Mouse (Mus musculus): Measurements from ENCODE around the gene Fam19a1. TPM values are rescaled to one million over a fixed set of nuclear protein-coding genes. Genes with fewer than 3 reads are reported as not detected.

Gene Fam19a1
- total RNA-seq, 2 experiments from 2014 or later: 63.5 to 71.6 TPM

DNA sequence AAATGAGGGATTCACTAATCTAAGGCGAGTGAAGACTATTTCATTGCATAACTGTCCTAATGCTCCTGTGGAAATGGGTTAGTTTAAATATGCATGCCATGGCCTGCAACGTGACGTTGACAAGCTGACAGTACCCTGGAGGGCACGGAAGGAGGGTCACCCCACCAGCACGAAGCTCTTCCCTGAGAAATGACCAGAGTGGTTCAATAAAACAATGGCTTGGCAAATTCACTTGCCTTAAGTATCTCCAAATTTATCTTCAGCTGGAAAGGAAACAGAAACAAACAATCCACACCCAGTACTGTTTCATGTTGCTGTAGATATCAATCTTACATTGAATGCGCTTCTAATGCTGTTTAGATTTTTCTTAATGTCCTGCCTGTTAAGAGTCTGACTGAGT, 316.4 kb downstream of the Fam19a1 start:
- DNase-seq (ENCODE audit: extremely low spot score in 1 of 2, low spot score in 1 of 2): no peak

DNA sequence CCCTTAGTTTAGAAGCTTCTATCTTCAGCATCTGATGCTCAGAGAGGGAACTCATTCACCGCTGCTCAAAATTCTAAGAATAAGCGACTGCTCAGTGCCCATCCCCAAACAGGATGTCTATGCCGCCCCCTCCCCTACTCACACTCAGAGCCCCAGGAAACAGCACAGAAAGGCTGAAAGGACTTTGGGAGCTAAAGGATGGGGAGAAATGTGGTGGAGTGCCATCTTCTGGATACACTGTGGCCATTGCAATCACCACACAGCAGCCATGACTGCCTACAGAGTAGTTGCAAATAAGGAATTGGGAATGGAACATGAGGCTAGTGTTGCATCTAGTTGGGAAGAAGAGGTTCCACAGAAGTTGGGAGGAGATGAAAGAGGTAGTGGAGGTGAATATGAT, 319.4 kb downstream of the Fam19a1 start:
- no peak for DNase-seq (ENCODE audit: extremely low spot score in 1 of 2, low spot score in 1 of 2)

DNA sequence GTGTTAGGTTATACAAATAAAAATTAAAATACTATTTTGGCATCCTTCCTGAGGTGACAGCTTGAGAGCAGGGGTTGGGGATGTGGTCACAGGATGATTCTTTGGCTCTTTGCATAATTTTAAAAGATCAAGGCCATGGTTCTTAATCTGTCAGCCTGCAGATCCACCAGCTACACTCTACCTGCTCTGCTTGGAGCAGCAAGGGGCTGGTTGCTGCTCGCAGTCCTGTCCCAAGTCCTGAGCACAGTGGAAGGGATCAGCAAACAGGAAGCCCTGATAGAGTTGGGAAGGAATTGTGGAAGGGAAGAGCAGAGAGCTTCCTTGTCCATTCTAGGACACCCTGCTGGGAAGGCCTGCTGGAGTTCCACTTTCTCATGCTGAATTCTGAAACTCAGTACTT, 320.9 kb downstream of the Fam19a1 start:
- DNase-seq (ENCODE audit: extremely low spot score in 1 of 2, low spot score in 1 of 2): no peak

DNA sequence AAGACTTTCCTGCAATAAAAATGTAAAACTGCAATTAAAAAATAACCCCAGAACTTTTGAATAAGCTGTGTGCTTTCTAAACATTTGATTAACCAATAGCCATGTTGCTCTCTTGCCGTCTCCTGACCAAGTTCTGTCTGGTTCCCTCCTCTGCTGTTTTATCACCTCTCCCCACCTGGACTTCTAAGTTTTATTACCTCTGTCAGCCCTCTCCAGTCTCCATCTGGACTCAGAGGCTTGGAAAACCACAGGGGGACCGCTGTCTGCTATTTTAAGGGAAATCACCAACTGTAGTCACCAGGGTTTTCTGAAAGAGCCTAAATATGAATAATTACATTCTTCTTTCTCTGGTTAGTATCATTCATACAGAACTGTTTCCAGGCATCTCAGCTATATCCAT, 322.6 kb downstream of the Fam19a1 start:
- no peak for DNase-seq (ENCODE audit: extremely low spot score in 1 of 2, low spot score in 1 of 2)

DNA sequence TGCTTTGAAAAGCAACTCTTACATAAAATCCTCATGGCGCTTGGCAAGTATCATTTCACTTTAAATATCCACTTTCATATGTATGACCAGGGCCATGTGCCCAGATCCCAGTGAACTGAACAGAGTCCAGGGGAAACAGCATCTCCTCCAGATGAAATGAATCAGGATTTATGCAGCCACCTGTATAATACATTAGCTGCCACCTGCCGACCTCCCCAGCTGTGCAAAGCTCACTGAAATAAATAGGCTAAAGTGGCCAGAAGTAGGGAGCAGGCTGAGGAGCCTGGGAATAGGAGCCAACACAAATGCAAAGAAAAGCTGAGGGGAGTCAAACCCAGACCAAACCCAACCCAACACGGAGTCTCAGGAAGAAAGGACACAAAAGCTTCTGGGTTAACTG, 324.9 kb downstream of the Fam19a1 start:
- no peak for DNase-seq (ENCODE audit: extremely low spot score in 1 of 2, low spot score in 1 of 2)

DNA sequence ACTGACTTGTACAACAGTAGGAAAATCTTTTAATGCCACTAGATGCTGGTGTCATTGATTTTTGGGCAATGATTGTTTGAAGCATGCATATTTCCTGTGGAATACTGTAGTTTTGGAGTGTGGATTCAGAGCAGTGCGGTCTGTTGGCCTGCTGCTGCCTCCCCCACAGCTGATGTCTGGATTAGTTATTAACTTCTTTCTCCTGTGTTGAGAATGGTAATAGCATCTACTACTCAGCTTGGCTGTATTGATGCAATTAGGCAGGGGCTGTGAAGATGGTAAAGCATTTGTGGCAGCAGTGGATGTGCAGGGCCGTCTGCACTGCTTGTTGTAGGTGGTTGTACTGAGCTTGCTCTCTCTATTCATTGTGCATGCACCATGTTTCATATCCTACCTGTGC, 326.5 kb downstream of the Fam19a1 start:
- no peak for DNase-seq (ENCODE audit: extremely low spot score in 1 of 2, low spot score in 1 of 2)

DNA sequence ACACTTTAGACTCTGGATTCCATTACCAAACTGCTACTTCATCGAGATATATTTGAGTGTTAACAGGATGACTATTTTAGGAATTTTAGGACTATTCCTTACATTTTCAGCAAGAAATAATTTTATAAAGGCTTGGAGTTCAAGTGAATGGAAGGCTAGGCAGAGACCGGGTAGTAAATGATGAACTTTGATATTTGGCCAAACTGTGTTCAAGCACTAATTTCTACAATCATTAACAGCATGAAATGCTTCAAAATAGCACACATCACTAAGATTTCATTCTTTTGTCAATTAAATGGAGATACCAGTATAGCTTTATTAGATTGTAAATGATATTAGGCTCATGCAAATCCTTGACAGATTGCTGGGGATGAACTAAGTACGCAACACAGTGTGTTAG, 329.0 kb downstream of the Fam19a1 start:
- DNase-seq (ENCODE audit: extremely low spot score in 1 of 2, low spot score in 1 of 2): no peak

DNA sequence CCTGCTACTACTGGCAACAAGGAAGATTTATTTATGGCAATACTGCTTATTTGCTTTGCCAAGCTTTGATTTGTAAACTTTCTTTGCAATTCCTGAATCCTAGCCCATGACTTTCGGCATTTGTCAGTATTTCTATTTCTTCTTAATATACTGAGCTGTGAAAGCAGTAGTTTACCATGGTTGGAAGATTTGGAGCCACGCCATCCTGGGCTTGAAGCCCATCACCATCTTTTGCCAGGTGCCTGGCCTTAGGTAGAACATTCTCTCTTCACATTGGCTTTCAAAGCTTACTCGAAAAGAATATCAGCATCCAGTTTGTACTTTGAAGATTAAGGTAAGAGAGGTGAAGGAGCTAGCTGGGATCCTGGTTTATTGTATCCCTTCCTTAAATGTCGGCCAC, 334.5 kb downstream of the Fam19a1 start:
- no peak for DNase-seq (ENCODE audit: extremely low spot score in 1 of 2, low spot score in 1 of 2)

DNA sequence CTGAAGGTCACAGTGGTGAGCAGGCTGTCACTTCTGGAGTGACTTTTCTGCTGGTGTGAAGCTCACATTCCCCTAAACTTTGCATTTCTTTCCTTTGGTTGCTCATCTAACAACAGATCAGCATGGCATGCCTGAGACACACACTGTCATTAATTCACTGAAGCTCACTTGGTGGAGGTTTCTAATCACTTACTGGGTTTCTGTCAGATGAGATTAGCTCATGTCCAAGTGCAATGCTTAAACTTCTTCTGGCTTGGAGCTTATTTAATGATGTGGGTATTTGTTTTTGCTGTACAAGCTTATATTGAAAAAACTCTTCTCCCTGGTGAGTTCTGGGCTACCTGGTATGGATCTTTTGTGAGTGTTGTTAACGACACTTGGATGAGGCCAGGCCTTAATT, 343.3 kb downstream of the Fam19a1 start:
- no peak for DNase-seq (ENCODE audit: extremely low spot score in 1 of 2, low spot score in 1 of 2)

DNA sequence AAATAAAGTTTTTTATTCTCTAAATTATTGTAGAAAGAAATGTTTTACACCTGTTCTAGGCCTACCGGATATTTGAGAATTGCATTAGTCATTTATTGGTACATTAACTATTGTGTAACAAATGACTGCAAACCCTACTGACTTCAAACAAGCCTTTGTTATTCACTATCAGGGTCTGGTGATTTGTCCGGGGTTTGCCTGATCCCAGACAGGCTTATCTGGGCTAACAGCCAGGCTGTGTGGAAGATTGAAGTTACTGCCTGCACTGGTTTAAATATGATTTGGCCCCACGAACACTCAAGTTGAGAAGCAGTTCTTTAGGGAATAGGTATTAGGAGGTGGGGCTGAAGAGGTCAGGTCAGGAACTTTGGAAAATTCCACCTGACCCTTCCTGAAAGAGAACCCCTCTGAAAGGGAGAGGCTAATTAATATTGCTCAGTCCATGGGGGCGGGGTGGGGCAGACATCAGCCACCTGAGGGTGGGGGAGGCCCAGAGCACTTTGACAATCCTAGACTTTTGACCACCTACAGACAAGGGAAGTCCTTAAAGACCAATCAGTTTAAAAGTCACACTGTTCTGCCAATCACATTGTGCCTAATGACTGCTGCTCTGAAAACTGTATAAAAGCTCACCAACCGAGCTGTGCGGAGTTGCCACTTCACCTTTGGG, 344.8 kb downstream of the Fam19a1 start:
- DNase-seq (ENCODE audit: extremely low spot score in 1 of 2, low spot score in 1 of 2): no peak

DNA sequence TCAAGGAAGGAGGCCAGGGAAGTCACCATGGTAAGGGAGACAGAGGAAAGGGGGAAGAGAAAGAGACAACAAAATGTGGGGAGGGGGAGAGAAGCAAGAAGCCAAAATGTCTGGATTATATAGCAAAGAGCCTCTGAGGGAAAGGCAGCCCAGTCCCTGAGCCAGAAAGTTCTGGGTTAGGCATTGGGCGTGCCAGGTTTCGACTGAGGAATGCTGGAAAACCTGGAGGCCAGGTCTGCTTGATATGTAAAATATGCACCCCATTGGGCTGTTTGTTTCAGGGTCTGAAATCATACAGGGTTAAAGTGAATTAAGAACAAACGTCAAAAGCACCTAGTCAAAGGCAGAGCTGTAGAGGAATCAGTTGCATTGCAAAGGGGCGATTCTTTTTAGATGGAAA, 346.1 kb downstream of the Fam19a1 start:
- no peak for DNase-seq (ENCODE audit: extremely low spot score in 1 of 2, low spot score in 1 of 2)

DNA sequence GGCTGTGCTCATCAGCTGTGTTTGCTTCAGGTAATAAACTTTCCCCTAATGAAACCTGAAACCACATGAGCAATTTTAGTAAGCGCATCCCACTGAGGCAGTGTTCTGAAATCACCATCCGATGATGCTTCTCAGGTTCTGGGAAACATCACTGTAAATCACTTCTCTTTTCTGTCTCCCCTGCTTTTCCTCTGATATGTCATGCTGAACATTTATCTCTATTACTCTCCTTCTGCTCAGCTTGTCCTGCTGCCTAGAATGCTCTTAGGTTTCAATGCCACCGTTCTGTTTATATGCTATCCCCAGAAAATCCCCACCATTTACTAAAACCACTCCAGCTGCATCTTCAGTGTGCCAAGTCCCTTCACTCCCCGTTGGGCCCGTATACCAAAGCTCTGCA, 386.5 kb downstream of the Fam19a1 start:
- no peak for DNase-seq (ENCODE audit: extremely low spot score in 1 of 2, low spot score in 1 of 2)

DNA sequence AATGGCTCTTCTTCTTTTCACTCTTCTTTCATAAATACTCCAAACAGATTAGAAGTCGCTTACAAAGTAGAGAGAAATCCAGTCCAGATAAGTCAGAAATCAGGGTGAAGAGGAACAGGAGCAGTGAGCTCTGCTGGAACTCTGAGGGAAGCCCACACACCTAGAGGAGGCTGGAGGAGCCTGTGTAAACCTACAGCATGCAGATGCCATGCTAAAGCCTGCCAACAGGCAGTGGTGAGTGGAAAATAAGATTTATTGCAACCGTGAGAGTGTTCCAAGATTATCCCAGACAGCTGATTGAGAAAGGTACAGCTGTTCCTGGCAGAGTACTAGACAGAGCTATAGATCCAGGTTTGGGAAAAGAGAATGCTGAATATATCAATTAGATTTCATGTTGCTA, 428.6 kb downstream of the Fam19a1 start:
- DNase-seq (ENCODE audit: extremely low spot score in 1 of 2, low spot score in 1 of 2): no peak

DNA sequence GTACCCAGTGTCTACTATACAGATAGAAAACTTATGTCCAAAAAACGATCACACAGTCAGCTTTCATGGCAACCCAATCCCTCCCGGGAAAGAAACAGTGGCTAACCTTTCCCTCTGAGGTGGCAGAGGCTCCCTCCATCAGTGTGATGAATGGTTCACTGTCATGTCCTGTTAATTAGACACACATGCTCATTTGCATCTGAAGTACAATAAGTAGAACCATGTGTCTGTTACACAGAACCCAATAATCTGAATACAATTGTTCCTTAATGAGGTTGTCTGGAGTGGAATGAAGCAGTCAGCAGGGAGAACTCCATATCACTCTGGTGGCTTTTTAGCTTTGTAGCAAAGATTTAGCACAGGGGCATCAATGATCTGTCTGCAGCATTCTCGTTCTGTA, 431.9 kb downstream of the Fam19a1 start:
- DNase-seq (ENCODE audit: extremely low spot score in 1 of 2, low spot score in 1 of 2): no peak

DNA sequence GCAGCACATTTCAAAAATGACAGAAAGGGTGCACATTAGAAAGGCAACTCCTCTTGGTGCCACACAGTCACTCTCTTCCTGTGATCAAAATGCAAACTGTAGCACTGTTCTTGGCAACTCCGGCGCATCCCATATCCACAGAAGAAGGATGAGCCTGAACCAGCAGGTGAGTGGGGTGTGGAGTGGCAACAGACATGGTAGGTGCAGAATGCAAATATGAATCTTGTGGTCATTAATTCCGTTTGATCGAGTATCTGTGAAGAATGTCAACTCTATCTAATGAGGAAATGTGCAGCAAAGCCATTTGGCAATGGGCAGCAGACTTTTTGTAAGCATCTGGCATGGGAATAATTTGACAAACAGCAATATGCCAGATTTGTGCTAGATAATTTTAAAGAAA, 437.5 kb downstream of the Fam19a1 start:
- DNase-seq (ENCODE audit: extremely low spot score in 1 of 2, low spot score in 1 of 2): peak in 1 of 2 experiments; percentile 10

DNA sequence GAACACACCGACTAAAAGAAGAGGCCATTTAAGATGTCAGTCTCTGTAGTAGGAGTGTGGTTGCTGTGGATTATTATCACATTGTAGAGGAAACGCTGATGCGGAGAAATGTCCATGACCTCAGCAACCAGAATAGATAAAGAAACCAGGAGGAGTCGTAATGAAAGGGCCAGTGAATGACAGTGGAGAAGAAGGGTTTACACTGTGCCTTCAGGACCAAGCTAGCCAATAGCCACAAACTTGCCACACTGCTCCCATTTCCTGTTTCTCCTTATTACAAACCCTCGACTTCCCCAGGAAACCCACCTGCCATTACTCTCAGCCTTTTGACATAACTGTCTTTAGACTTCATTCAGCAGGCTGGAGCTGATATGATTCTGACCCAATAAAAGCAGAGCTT, 465.7 kb downstream of the Fam19a1 start:
- DNase-seq (ENCODE audit: extremely low spot score in 1 of 2, low spot score in 1 of 2): no peak

DNA sequence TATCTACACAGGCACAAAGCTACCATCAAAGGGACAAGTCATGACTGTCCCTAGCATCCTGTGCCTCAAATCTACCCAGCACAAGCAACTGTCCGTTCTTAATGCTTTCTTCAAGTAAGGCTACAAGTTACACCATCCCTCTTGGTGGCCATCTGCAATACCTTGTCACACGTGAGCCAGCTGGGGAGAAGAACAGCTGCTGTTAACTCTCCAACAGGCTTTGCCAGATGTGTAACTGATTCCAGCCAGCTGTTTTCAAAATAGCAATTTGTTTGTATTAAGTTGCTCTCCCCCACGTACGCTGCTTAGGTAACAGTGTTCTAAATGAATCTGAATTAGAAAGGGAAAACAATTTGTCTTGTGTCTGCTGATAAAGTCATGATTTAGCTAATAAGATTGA, 467.8 kb downstream of the Fam19a1 start:
- no peak for DNase-seq (ENCODE audit: extremely low spot score in 1 of 2, low spot score in 1 of 2)

DNA sequence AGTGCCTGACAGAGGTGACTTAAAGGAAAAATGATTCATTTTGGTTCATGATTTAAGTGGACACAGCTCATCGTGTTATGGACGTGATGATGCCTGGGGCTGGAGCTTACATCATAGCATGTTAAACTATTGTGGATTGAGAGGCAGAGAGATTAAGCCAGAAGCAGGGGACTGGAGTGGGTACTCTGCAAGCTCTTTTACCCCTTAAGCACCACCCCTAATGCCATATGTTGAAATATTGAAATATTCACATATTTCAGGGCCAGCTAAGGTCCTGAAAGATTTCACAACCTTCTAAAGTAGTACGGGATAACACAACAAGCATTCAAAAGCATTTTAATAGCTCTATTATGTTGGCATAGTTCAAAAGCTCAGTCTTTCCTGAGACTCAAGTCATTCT, 468.2 kb downstream of the Fam19a1 start:
- no peak for DNase-seq (ENCODE audit: extremely low spot score in 1 of 2, low spot score in 1 of 2)

DNA sequence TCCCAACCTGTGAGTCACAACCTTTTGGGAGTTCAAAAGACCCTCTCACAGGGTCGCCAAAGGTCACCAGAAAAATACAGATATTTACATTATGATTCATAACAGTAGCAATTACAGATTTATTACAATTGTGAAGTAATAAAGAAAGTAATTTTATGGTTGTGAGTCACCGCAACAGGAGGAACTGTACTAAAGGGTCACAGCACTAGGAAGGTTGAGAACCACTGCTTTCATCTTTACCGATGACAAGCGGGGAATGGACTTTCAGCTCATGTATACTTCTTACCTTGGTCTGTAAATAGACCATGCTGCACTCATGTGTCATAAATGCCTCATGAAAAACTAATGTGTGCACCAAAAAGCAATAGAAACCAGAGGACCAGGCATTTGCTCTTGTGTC, 474.5 kb downstream of the Fam19a1 start:
- no peak for DNase-seq (ENCODE audit: extremely low spot score in 1 of 2, low spot score in 1 of 2)

DNA sequence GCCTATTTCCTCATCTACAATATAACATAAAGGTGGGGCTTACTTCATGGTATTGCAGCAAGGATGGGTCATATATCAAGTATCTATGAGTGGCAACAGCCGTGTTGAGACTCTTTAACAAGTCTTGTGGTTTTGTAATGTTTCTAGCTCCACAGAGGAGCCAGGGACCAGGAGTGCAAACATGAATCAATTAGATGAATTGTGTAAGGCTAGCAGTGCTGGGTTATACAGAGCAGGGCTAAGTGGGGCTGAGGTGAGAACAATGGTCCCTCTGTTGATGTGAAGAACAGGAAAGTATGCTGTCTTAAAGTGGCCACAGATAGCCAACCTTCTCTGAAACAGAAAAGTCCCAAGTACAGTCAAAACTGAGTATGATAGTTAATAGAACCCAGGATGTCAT, 480.1 kb downstream of the Fam19a1 start:
- DNase-seq (ENCODE audit: extremely low spot score in 1 of 2, low spot score in 1 of 2): no peak

DNA sequence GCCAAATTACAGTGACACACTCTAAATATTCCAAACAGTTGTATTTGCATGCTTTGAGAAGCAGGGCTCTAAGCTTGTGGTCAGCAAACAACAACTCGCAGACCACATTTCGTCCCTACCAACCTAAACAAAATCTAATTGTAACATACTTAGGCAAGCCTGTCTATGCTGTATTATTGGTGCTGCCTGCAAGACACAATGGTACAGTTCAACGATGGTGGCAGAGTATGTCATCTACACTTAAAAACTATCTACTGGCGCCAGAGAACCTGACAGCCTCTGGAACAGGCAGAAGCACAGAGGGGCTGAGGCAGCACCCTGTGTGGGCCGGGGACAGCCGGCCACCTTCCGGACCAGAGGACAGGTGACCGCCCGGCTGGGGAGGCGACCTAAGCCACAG, 482.2 kb downstream of the Fam19a1 start:
- DNase-seq (ENCODE audit: extremely low spot score in 1 of 2, low spot score in 1 of 2): no peak

DNA sequence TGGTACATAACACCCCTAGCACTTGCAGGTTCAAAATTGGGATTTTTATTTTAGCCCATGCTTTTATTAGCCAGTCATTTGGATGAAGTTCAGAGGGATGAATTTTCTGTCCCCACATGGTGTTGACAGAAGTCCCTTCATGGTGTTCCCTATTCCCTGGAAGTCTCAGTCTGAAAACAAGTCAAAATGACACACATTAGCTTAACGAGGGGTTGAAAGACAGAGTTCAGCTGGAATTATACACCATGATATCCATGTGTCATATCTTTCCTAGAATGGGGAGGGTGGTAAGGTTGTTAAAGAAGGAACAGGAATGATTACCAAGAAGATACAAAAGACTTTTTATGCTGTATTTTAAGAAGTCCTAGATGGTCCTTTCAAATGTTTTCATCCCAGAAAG, 511.2 kb downstream of the Fam19a1 start:
- no peak for DNase-seq (ENCODE audit: extremely low spot score in 1 of 2, low spot score in 1 of 2)

DNA sequence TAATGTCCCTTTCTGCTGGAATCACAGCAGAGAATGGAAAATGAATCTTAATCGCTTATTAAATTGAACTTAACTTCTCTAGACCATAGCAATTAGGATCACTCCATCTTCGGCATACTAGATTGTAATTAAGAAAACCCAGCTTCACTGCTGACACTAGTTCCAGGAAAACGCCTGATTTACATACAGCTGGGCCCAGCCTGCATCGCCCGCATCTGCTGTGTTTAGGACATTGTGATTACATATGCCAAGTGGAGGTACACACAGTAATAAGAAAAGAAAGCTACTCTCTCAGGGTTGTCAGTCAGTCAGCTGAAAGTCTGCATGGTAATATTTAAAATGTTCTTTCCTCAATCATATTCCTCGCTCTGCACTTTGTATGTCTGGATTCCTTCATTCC, 518.6 kb downstream of the Fam19a1 start:
- DNase-seq (ENCODE audit: extremely low spot score in 1 of 2, low spot score in 1 of 2): no peak
